Mouse (Mus musculus) ovary, postnatal 14 days (tissue): ENCODE measurements around the gene Map3k4.

Experiments used
- DNase-seq: peaks from one replicate; pipeline ENCODE4 v3.0.0; 2022; ENCODE audit warnings: low spot score

The Map3k4 gene

DNA sequence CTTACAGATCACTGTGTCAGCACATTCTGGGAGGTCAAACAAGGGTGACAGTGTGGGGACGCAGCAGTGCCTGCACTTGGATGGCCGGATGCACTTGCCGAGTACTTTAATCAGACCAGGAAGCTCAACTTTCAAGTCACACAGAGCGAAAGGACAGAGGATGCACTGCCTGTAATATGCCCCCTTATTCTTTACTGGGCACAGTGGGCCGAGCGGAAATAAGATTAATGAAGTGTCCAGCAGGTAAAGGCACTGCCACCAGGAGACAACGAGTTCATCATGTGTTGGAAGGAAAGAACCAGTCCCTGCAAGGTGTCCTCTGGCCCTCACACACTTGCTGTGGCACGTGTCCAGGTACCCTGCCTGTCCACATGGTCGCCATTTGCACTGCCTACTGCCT, 94.5 kb downstream of the Map3k4 start:
- DNase-seq, result no peak

DNA sequence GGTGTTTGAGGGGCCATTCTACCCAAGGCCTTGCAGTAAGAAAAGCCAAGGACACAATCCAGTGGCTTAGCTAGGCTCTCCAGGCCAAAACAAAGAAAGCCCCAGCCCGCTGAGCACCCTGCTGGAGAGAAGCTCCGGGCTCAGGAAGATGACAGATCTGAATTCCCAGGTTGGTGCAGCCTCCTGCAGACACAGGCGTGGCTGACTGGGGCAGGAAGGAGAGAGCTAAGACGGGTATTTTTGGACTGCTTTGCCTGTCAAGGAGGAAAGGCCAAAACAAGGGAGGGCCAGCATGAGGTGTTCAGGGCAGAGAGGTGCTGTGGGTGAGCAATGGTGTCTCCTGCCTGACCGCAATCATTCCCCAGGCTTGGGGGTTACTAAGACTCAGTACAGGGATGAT, 94.9 kb downstream of the Map3k4 start:
- DNase-seq, result no peak

DNA sequence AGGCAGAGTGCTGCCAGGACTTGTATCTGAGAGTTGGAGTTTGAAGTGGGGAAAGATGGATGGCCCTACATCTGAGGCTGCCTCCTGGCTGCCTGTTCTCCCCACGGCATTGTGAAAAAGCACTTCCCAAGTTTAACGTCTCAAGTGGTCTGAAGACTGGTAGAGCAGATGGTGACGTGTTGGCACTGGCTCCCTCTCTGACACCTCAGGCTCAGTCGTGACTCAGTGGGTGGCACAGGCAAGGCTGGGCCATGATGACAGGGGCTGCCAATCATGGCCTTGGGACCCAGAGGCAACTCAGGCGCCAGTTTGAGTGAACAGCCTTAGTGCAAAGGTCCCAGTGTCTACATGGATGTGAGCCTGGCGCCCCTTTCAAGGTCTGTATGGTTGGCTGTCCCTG, 96.7 kb downstream of the Map3k4 start:
- DNase-seq, result no peak

DNA sequence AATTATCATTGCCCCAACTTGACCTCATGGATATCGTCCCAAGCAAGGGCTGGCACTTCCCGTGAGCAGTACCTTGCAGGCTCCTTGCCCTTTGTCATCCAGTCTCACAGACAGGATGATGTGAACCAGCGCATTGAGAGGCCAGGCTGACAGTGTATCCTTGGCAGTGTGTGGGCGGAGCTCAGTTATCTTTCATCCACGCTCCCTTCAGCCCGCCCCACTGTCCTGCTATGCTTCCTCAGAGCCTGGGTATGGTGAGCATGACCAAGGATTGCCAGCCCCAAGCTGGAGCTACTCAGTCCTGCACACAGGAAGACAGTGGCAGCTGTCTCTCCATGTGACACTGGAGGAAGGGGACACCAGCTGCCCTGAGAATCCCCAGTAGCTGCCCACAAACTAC, 102.4 kb downstream of the Map3k4 start:
- no peak for DNase-seq

DNA sequence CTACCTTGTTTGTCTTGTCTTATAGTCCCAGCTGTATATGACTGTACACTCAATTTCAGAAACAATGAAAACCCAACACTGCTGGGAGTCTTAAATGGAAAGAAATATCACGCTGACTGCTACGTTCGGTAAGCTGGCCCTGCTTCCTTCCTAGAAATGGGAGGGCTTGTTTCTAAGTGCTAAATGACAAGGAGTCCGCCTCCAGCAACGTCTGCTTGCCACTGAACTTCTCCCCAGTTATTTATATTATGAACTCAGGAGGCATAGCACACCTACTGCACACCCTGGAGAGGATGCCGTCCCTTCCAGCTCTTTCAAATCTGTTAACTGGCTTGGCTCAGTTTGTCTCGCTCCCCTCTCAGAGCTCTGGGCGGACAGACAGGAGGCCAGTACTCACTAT, 105.2 kb downstream of the Map3k4 start:
- DNase-seq, result no peak

DNA sequence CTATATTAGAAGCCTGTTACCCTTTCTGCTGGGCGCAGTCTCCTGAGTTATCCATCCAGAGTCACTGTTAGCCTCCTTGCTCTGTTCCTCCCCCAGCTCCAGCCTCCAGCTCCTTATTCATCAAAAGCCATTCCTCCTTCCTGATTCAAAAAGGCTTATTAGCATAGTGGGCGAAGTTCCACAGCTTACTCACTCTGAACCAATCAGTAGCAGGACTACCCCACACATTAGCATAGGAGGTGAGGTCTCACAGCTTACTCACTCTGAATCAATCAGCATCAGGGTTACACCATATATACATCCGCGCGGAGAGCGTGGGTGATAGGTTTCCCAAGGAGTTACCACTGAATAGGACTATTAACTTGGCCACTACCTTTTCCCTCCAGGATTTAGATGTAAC, 106.3 kb downstream of the Map3k4 start:
- DNase-seq, result no peak

DNA sequence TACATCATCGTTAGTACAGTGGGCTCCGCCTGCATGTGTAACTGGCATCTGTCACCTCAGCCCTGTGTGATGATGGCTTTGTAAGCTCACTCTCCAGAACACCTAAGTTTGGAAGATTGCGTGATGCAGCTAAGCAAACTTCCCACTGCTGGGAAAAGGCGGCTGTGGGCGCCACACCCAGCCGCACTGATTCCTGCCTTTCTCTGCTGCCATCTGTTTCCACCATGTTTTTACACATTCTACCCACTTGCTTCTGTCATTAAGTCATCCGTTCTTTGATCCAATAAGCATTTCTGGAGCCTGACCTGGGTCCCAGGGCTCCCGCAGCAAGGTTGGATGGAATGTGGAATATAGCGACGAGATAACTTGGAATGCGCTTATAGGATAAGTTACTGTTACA, 106.7 kb downstream of the Map3k4 start:
- no peak for DNase-seq

DNA sequence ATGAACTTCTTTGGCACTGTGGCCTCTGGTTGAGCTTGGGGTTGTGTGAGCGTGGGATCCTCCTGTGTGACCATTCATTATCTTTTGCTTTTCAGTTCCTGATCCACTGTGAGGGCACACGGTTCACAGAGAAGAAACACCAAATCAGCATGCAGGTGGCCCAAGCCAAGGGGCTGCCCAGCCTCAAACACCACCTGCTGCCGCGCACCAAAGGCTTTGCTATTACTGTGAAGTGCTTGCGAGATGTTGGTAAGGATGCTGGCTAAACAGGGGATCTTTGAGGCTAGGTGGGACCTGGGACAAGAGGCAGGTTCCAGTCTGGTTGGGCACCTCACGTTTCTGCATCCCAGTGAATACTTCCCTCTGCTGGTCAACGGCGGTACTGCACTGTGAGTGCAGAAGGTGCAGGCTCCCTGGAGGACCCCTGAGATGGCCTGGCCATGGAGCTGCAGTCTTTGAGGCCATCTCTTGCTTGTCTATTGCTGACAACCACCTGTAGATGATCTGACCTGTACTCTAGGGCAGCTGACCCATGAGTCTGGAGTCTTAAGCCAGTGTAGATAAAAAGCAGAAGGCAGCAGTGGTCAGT, 108.0 kb downstream of the Map3k4 start:
- peak; percentile 91 for DNase-seq

DNA sequence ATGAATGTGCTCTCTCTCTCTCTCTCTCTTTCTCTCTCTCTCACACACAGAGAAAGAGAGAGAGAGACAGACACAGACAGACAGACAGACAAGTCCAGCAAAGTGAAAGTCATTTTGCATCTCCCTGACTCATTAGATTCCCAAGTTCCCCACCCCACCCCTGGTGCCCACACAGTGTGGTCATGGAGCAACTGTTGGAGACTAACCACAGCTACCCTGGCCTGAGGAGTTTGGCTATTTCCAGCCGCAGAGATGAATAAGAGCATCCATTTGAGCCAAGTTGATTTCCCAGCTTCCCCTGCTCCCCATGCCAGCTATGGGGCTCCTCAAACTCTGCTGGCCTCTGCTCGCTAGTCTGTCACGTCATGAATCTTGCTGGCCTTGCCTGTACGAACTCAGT, 109.1 kb downstream of the Map3k4 start:
- no peak for DNase-seq

DNA sequence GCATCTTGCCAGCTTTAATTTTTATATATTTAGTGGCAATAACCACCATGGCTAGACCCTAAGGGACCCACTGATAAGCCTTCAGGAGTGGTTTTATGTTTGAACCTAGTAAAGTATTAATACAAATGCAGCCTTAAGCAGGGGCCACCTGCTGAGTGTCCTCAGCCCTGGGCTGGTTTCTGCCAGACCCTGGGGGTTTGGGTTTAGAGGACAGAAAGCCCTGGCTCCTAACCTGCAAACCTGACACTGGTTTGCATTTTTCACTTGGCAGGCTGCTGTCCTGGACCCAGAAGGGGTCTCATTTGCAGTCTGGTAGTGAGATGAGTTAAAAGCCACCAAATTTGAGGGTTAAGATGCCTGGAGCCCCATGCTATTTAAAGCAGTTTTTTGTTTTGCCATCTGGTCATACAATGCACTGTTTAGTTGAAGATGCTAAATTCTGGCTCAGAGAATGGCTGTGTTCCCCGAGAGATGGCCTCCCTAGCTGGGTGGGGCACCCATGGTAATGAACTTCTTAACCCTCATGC, 111.5 kb downstream of the Map3k4 start:
- no peak for DNase-seq

DNA sequence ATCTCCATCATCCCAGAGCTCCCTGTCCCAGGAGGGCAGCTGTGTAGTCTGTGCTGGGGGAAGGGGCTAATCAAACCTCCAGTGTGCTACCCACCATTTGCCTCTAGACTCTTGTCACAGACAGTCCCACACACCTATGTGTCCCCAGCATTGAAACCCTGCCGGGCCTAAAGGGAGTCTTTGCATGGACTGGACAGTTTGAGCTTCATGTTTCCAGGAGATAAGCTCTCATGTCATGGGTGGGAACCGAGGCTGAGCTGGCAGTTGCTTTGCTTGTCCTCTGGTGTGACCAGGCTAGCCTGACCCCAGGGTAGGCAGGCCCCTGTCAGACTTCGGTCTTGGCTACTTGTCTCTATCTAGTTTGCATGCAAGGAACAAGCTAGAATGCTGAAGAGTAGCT, 112.3 kb downstream of the Map3k4 start:
- no peak for DNase-seq

DNA sequence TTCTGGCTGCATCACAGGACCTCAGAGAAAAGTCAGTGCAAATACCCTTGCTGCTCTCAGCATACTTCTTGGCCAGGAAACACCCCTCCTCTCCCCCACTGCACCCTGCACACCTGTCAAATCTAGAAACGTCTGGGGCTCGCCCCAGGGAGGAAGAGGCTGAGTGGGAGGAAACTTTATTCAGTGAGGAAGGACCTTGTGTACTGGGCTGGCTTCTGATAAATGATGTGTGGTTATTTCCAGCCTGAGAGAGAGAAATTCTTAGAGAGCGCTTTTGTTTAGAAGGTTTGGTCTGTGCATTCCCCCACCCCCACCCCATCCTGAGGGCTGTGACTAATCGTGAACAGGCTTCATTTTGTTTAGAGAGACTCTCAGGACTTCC, 112.9 kb downstream of the Map3k4 start:
- no peak for DNase-seq

DNA sequence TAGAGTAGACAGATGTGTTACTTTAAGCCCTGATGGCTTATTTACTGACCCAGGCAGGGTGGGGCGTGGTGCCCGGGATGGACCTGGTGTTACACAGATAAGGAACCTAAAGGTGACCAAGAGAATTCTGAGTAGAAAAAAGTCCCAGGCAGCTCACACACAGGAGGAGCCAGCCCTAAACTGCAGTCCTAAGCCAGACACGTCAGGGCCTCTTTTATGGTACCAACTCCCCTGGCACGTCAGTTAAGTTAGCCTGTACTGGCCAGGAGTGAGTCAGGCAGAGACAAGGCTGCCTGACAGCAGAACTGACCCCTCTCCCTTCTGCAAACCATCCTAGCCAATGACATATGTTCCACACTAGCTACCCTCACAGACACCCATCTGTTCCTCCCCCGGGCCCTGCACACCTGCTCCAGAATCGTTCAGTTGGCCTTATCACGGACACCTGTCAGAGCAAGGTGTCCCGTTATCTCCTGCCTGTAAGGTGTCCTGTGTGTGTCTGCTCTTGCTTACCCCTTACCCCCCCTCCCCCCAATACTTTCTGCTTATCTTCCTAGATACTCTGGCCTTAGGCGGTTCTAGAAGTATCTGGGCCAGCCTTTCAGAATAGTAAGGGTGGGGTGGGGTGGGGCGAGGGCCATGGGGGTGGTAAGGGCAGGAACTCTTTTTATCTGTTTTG, 113.4 kb downstream of the Map3k4 start:
- no peak for DNase-seq

DNA sequence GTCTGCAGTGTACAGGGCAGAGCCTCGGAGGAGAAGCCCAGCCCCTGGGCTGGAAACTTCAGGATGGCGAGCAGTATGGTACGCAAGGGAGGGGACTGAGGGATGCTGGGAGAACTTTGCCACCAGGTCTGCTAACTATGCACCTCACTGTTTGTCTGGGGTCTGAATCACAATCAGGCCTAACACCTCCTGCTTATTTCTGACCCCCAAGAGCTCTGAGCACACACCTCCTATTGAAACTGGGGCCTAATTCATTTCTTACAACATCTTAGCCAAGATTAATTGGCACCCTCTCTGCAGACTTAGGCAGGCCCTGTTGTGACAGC, 113.9 kb downstream of the Map3k4 start:
- DNase-seq, result no peak

DNA sequence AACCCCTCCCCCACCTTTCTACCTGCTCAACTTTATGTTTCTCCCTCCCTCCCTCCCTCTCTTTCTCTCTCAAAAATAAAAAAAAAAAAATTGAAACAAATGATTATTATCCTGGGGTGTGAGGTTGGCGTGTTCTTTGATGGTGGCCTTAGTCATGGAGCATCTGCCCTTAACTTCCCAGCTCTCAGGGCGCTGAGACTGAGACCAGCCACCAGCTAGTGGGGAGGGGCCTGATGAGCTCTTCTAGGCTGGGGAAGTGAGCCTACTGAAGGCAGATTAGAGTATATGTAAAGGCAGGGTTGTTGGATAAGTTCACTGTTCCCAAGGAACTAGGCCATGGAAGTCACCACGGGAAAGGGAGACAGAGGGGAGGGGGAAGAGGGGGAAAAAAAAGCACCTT, 114.3 kb downstream of the Map3k4 start:
- DNase-seq, result no peak

DNA sequence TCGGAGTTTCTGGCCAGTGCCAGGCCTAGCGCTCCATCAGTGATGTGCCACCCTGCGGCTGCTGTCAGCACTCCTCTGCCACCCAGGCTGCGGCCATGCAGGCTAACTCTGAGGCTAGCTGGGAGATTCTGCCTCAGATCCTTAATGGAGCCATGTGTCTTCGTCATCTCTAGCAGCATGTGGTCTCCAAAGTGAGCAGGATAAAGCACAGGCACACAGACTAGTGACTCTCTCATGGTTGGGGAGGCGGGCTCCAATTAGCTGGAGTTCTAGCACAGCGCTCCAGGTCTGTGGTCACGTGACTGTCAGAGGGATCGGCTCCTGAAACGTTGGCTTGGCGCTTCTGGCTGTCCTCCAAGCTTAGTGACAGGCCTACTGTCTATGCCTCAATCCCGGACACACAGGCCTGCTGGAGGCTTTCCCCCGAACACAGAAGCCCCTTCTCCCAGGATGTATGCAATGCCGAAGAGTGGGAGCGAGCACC, 115.1 kb downstream of the Map3k4 start:
- no peak for DNase-seq

DNA sequence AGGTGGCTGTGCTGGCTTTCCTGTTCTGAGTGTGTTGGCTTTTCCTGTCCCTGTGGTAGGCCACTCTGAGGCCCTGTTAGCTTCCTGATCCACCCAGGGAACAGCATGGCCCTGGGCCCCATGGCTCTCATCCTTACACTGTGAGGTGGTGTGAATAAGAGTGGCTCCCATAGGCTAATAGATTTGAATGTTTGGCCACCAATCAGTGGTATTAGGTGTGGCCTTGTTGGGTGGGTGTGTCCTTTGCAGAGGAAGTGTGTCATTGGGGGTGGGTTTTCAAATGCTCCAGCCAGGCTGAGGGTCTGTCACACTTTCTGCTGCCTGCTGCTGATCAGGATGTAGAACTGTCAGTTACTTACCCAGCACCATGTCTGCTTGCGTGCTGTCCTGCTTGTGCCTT, 117.5 kb downstream of the Map3k4 start:
- no peak for DNase-seq

DNA sequence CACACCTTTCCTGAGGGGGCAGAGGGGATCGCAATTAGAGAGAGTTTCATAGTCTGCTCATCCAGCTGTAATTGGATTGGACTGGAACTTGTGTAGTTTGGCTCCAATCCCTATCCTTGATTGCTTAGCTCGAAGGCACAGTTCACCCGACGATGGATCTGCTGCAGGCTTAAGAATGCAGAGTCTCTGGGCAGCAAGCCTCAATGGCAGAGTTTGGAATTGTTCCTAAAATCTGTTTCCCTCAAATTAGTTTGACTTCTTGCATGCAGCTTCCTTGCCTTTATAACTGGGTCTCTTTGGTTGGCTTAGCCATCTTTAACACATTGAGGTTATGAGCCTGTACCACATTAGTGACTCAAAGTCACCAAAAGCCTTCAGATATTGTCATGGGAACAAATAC, 118.7 kb downstream of the Map3k4 start:
- DNase-seq, result no peak

DNA sequence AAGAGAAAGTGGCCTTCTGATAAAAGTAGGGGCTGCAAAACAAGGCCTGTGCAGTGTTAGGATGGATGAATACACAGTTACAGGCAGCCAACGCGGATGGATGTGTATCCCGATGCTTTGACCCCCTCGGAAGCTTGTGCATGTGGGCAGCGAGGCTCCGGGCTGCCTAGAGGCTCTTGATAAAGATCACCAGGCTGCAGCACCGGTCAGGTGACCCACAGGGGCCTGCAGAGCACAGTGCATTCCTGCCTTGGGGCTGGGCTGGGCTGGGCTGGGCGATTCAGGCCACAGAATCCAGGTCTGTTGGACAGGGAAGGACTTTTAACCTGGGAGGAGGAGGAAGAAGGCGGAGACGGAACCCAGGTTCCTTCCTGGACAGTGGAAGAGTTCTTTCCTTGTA, 123.0 kb downstream of the Map3k4 start:
- no peak for DNase-seq

DNA sequence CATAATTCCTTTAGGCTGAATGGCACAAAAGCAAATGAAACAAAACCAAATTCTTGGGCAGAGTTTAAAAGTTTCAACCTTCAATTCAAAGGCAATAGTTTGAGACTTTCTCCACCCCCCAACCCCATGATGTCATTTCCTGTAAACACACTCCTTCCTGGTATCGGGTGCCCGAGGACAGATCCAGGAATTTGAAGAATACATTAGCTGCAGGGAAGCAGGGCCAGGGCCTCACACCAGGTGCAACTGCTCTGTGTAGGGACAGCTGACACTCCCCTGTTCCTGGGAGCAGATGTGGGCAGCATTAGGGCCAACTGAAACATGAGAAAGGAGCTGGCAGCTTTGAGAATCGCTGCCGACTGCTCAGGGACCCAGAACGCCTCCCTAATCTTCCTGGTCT, 123.5 kb downstream of the Map3k4 start:
- DNase-seq, result no peak

DNA sequence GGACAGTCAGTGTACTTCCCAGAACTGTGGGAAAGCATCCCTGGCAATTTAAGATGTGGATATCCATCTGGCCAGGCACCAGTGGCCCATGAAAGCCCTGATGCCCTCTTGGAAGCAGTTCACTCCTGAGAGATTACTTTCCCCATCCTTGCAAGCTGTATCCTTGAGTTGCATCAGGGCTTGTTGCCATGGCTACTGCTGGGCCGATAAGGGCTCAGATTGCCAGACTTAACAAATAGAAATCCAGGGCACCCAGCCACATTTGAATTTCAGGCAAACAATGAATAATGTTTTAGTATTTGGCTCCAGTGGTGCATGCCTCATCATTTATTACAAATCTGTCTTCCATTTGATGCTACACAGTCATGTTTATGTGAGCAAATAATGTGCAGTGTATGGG, 130.8 kb downstream of the Map3k4 start:
- DNase-seq, result no peak

DNA sequence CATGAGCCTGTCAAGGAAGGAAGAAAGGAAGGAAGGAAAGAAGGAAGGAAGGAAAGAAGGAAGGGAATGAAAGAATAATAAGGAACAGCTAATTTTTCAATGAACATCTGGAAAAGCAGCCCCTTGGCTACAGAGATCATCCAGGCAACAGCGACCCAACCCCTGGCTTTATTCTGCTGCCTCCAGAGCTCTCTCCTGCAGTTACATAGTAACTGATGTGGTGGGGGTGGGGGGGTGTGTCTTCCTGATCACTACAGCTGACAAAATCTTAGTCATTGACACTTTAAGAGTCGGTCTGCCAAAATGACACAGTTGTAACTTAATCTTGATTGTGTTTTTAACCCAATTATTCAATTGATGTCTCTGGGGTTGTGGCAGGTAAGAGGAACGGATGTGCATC, 132.3 kb downstream of the Map3k4 start:
- DNase-seq, result no peak

DNA sequence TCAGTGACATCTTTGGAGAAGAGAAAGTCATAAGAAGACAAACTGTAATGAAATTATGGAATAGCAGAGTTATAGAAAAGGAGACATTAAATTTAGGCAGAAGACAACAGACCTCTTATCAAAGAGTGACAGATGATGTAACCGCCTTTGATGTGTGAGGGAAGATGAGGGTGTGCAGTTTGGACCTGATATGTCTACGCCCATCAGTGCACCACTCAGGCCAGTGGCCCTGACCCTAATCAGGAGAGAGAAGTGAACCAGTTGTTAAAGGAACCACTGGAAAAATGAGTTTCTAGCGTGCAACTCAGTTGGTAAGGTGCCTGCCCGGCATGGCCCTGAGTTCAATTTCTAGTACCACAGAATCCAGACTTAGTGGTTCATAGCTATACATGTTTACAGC, 132.7 kb downstream of the Map3k4 start:
- no peak for DNase-seq

DNA sequence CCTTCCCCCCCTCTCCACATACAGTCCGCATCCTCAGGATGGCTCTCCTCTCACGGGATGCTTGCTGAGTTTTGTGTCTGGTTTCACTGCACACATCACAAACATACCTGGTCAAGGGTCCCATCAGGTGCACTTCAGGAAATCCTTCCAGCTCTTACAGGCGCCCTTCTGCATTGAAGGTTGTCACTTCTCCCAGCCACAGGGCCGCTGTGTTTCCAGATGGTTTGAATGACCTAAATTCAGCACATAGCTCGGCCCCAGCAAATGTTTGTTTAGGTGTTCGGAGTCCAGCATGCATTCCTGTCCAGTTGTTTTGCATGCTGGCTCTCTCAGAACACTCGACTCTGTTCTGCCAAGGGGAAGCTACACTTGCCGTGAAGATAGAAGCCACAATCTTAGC, 134.3 kb downstream of the Map3k4 start:
- DNase-seq, result no peak
